Mouse (Mus musculus) granulocyte monocyte progenitor cell, adult 5-6 weeks (primary cell): Measurements from ENCODE around the gene Igfbp1. TPM values are rescaled to one million over a fixed set of nuclear protein-coding genes. Genes with fewer than 3 reads are reported as not detected.

Experiments
- ATAC-seq: replicated peaks from 2 replicates; pipeline ENCODE4 v1.8.0; 2016; ENCODE audit warnings: mild to moderate bottlenecking, moderate TSS enrichment, inconsistent platforms; ENCODE audit not compliant: poor library complexity, severe bottlenecking
- total RNA-seq, 2 experiments: library from RNA; stranded (forward) in 1 of 2; stranded (reverse) in 1 of 2; fragments of 200-712, 200-1000 nt in 1 of 2; fragments of >200 nt in 1 of 2; fragmentation: Nextera tagmentation in 1 of 2; gene quantifications; 2 replicates each; pipeline ENCODE4 v1.2.3; 2014 to 2017

Gene Igfbp1
- total RNA-seq, 2 experiments from 2014 or later: not detected

GRCm38 (mm10) chr11:7228107-7228506 is 30.5 kb downstream of the Igfbp1 start:
- no peak for ATAC-seq

DNA sequence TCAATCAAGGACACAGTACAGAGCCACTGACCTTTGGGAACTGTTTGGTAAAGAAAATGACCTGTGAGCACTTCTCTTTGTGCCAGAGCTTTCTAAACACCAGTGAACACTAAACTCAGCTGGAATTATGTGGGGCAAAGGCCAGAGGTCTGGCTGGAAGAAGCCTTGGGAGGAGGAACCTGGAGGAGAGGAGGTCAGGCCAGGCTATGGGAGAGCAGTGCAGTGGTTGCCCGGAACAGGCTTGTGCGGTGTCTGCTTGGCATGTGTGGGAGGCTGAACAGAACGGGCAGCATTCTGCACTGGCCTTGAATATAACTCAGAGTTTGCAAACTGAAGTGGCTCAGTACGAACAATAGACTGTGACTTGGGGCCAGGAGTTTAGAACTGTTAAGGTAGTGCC is 32.4 kb downstream of the Igfbp1 start:
- ATAC-seq: no peak

GRCm38 (mm10) chr11:7231958-7232357 is 34.4 kb downstream of the Igfbp1 start:
- ATAC-seq: no peak

DNA sequence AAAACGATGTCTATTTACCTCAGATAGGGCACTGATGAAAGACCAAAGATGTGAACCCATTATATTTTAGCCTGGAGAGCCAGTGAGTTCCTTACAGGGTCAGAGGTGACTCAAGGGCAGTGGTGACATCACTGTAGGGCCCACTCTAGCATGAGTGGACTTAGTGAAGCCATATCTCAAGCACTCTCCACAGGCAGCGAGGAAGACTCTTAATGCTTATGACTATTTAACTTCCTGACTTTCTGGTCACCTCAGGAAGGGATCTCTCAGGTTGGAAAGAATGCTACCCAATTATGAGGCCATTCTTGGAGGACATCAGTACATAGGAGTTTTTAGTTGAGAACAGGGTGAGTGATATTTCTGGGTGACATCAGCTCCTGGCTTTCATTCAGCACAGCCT is 35.8 kb downstream of the Igfbp1 start:
- ATAC-seq: no peak

GRCm38 (mm10) chr11:7234436-7234835 is 36.9 kb downstream of the Igfbp1 start:
- ATAC-seq: no peak

DNA sequence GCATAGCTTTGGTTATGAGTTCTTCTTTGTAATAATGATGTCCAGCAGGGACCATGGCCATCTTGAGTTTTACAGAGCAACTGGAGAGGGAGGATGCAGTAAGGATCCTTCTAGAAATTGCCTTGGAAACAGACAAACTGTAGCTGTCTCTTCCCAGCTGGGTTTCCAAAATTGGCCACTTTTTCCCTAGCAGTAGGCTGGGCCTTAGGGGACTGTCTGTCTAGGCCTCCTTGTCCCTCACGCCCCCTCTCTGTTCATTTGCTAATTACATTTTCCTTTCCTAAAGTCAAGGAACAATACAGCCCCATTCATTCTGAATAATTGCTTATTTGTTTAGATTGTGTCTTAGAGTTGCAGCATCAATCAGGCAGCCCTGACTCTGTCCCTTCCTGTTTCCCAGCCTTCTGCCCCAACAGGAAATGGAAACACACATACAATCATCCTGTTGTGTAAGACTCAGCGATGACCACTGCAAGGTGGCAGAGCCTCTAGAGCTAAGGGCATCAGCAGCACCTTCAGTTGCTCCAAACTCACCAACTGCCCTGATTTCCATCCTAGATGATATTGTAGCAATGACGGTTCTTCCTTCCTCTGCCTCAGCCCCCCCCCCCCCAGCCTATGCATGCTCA is 37.5 kb downstream of the Igfbp1 start:
- no peak for ATAC-seq

DNA sequence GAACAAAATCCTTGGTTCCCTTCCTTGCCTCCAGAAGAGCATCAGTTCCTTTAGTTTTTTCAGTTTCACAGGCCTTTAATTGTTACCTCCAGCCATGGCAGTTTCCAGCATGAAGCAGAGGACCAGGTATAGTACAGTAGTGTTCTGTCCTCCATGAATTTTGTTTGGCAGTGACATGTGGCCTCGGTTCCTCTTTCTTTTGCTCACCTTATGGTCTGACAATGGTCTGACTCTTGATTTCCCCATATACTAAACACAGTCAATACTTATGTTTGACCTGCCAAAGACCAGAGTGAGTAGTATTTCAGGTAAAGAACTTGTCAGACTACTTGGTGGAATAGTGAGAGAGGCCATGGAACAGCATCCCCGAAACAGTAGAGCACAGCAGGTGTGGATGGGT is 39.2 kb downstream of the Igfbp1 start:
- no peak for ATAC-seq

DNA sequence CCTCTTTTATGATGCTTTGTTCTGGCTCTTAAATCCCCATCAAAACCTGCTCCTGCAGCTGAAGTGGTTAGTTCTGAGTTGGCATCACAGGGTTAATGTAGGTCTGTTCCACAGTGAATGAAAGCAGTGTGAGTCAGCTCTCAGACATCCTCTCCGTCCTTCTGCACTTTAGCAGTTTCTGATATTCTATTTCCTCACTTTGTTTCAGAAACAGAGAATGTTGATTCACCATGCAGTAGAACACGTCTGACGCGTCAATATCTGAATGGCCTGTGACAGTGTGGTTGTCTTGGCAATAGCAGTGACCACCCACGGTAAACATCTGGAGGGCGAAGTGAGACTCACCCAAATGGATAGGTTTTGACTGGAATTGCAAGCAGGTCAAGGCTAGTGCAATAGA is 40.1 kb downstream of the Igfbp1 start:
- no peak for ATAC-seq

DNA sequence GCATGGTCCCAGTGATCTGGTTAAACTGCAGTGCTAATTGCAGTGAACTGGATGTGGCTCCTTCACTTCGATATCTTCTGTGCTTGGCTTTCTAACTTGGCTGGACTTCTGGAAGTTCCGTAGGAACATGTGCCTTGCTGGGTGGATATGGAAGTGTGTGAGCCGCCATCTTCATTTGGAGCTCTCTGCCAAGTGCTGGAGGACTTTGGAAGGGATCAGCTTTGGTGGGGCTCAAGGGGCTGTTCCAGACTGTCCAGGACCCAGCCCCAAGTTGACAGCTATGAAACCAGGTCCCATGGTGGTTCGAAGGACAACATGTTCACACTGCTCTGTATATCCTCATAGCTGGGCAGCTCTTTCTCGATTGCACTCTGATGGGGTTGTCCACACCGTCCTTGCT is 41.0 kb downstream of the Igfbp1 start:
- no peak for ATAC-seq

GRCm38 (mm10) chr11:7239041-7239740 is 41.6 kb downstream of the Igfbp1 start:
- no peak for ATAC-seq

DNA sequence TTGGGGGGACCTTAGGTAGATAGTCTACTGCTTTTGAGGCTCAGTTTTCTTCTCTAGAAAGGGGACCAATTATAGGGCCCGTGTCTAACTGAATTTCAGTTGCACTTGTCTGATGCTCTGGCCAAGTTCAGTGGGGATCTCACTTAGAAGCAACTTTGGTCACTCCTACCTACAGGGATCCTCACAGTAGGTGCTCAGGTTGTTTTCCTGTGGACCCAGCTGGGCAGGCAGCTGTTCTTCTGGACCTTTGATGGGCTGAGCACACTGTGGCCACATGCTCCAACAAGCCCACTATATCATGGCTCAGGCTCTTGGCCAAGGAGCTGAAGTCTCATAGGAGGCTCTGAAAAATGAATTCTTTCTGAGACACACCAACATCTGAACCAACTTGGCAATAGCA is 47.2 kb downstream of the Igfbp1 start:
- ATAC-seq: no peak

DNA sequence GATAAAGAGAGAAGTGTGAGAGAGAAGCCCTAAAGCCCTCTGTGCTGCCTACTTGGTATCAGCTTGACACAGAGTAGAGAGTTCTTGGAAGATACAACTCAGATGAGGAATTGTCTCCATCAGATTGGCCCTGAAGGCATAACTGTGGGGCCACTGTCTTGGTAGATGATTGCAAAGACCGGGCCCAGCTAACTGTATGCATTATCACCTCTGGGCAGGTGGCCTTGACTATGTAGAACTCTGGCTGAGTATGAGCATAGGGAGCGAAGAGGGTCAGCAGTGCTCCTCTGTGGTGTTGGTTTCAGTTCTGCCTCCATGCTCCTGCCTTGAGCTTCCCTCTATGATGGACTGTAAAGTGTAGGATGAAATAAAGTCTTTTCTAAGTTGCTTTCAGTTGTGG is 52.8 kb downstream of the Igfbp1 start:
- ATAC-seq: no peak

DNA sequence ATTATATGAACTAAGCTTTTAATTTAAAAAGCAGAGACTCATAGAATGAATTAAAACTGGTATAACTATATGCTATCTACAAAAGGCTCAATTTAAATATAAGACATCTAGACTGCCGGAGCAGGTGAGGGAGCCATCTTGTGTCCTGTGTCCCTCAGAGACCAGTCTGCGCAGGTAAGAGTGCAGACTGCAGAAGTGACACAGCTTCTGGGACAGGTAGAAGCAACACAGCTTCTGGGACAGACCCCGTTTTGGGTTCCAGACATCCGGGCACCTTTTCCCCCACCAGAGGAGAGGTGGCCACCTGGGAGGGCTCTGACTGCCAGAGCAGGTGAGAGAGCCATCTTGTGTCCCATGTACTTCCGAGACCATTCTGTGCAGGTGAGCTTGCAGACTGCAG is 53.3 kb downstream of the Igfbp1 start:
- ATAC-seq: no peak

Other genes starting within 250 kb of the Igfbp1 start
- not detected in 2 replicates for gene Adcy1, start 134.3 kb upstream of the Igfbp1 start, total RNA-seq (2014; fragmentation: Nextera tagmentation)
- not detected in 2 replicates for gene Adcy1, start 134.3 kb upstream of the Igfbp1 start, total RNA-seq (2017)
- not detected in 2 replicates for gene Gm11985, start 9.2 kb upstream of the Igfbp1 start, total RNA-seq (2014; fragmentation: Nextera tagmentation)
- gene Gm11985, start 9.2 kb upstream of the Igfbp1 start, total RNA-seq (2017): not detected in 2 replicates
- gene Igfbp3, start 16.1 kb downstream of the Igfbp1 start, total RNA-seq (2014; fragmentation: Nextera tagmentation): not detected in 2 replicates
- gene Igfbp3, start 16.1 kb downstream of the Igfbp1 start, total RNA-seq (2017): not detected in 2 replicates